Mouse (Mus musculus) Patski (cell line): ENCODE results near the gene Elmo3. TPM values are rescaled to one million over a fixed set of nuclear protein-coding genes. Genes with fewer than 3 reads are reported as not detected.

Experiments
- ATAC-seq: fragments of 100-300 bp; one replicate; pipeline ENCODE4 v1.8.0; 2021
- CTCF ChIA-PET: fragments of 350-600 bp; sonication (Branson Sonifier 250); formaldehyde crosslinking; loops from one replicate; lab custom pipeline; 2022; ENCODE audit warnings: inconsistent platforms; lab: Charles Lee
- POLR2A ChIA-PET: fragments of 350-600 bp; sonication (Branson Sonifier 250); formaldehyde crosslinking; loops from one replicate; lab custom pipeline; 2022; ENCODE audit warnings: antibody characterized with exemption, inconsistent platforms; lab: Charles Lee
- DNase-seq: peaks from one replicate; pipeline ENCODE4 v3.0.0-alpha.2; 2011; ENCODE audit warnings: low read depth, low spot score
- H3K27me3 ChIP-seq: fragments of 371-371 bp; one replicate; pipeline ENCODE4 v1.5.1; 2021
- CTCF ChIP-seq: fragments of 100-300 bp; IDR thresholded peaks from one replicate; pipeline ENCODE4 v1.5.1; 2021
- in situ Hi-C: fragments of 300-500 bp; cut with MboI; formaldehyde crosslinking; loops from 3 replicates; pipeline ENCODE4 v1.11.1; 2018; ENCODE audit warnings: low pct_unique_long_range_greater_than_20kb, mixed read lengths
- polyA plus RNA-seq: library from polyadenylated mRNA; unstranded; gene quantifications from one replicate; pipeline ENCODE4 v1.2.3, GENCODE M21; 2021

The Elmo3 gene
- polyA plus RNA-seq, 1 experiment from 2014 or later = 7.2 TPM

GRCm38 (mm10) chr8:105264024-105264982 lies 41.1 kb upstream of the Elmo3 start, which contains the start of the genes Tradd and Fbxl8:
TSS of gene Tradd (minus strand) at chr8:105264609.
TSS of gene Fbxl8 (plus strand) at chr8:105264648.
- DNase-seq = no peak
- ChIA-PET POLR2A (interaction anchor here (1.0 to 1.3 kb wide), 2 partner anchors 10 to 25 kb away, joined by 3 to 4 read pairs; partner anchors contain the start of genes 4931428F04Rik and B3gnt9), CTCF (interaction anchor here (0.9 to 1.5 kb wide), 6 partner anchors 9 to 26 kb away, joined by 3 to 5 read pairs (median 3); partner anchors contain the start of gene B3gnt9)
- H3K27me3 ChIP-seq = no peaks in the 10 kb centered on the region
- TF ChIP-seq CTCF = no peak
- peak; percentile 92 for ATAC-seq
- in situ Hi-C loops = no loop called here

- no peaks in the 10 kb centered on the region for H3K27me3 ChIP-seq
- ChIA-PET POLR2A (interaction anchor here (1.0 to 1.3 kb wide), 2 partner anchors 10 to 24 kb away, joined by 3 to 4 read pairs; partner anchors contain the start of genes 4931428F04Rik and B3gnt9), CTCF (interaction anchor here (0.9 to 1.5 kb wide), 6 partner anchors 10 to 25 kb away, joined by 3 to 5 read pairs (median 3); partner anchors contain the start of gene B3gnt9)
- DNase-seq (no peak), ATAC-seq (peak; percentile 45)
- in situ Hi-C loops = no loop called here
- no peak for TF ChIP-seq CTCF
Observed at GRCm38 (mm10) chr8:105265128-105265527, 40.3 kb upstream of the Elmo3 start.

GRCm38 (mm10) chr8:105266775-105267174 lies 38.6 kb upstream of the Elmo3 start:
- no peaks in the 10 kb centered on the region for H3K27me3 ChIP-seq
- no peak for TF ChIP-seq CTCF
- ATAC-seq = no peak
- in situ Hi-C loops = no loop called here
- POLR2A ChIA-PET = no interaction called here
- no peak for DNase-seq
- CTCF ChIA-PET = no interaction called here

- ATAC-seq (no peak), DNase-seq (no peak)
- POLR2A ChIA-PET = no interaction called here
Observed at GRCm38 (mm10) chr8:105268342-105269074, 36.9 kb upstream of the Elmo3 start.

GRCm38 (mm10) chr8:105269075-105269458 lies 36.3 kb upstream of the Elmo3 start:
- H3K27me3 ChIP-seq = no peaks in the 10 kb centered on the region
- in situ Hi-C loops = no loop called here
- CTCF ChIA-PET = no interaction called here
- no peak for DNase-seq
- POLR2A ChIA-PET = no interaction called here
- no peak for TF ChIP-seq CTCF
- no peak for ATAC-seq

More at GRCm38 (mm10) chr8:105268342-105269074, 36.9 kb upstream of the Elmo3 start:
- in situ Hi-C loops = no loop called here
- TF ChIP-seq CTCF = no peak
- CTCF ChIA-PET = no interaction called here
- H3K27me3 ChIP-seq = no peaks in the 10 kb centered on the region

- ATAC-seq (no peak), DNase-seq (no peak)
- in situ Hi-C loops = no loop called here
- H3K27me3 ChIP-seq = no peaks in the 10 kb centered on the region
- ChIA-PET CTCF (no interaction called here), POLR2A (no interaction called here)
- TF ChIP-seq CTCF = no peak
Observed at GRCm38 (mm10) chr8:105269461-105269947, 35.9 kb upstream of the Elmo3 start, which contains the start of gene Hsf4. TSS of gene Hsf4 (plus strand) at chr8:105269801.

- ATAC-seq (no peak), DNase-seq (no peak)
- H3K27me3 ChIP-seq = no peaks in the 10 kb centered on the region
- in situ Hi-C loops = no loop called here
- no peak for TF ChIP-seq CTCF
- ChIA-PET POLR2A (no interaction called here), CTCF (no interaction called here)
Observed at GRCm38 (mm10) chr8:105270101-105270915, 35.1 kb upstream of the Elmo3 start.

GRCm38 (mm10) chr8:105270916-105271186 lies 34.5 kb upstream of the Elmo3 start:
- ATAC-seq = no peak
- in situ Hi-C loops = no loop called here
- TF ChIP-seq CTCF = no peak
- ChIA-PET CTCF (no interaction called here), POLR2A (no interaction called here)
- DNase-seq = no peak
- H3K27me3 ChIP-seq = no peaks in the 10 kb centered on the region

- DNase-seq (no peak), ATAC-seq (no peak)
- in situ Hi-C loops = no loop called here
- POLR2A ChIA-PET = no interaction called here
- no peak for TF ChIP-seq CTCF
- no peaks in the 10 kb centered on the region for H3K27me3 ChIP-seq
- CTCF ChIA-PET = interaction anchor here (1.9 to 2.3 kb wide), 2 partner anchors 11 to 15 kb away, joined by 6 to 8 read pairs; no protein-coding TSS in a partner anchor
Observed at GRCm38 (mm10) chr8:105275387-105275786, 30.0 kb upstream of the Elmo3 start.
